8 mouse cellular contexts compared by ENCODE assay signal in the genomic region with DNA sequence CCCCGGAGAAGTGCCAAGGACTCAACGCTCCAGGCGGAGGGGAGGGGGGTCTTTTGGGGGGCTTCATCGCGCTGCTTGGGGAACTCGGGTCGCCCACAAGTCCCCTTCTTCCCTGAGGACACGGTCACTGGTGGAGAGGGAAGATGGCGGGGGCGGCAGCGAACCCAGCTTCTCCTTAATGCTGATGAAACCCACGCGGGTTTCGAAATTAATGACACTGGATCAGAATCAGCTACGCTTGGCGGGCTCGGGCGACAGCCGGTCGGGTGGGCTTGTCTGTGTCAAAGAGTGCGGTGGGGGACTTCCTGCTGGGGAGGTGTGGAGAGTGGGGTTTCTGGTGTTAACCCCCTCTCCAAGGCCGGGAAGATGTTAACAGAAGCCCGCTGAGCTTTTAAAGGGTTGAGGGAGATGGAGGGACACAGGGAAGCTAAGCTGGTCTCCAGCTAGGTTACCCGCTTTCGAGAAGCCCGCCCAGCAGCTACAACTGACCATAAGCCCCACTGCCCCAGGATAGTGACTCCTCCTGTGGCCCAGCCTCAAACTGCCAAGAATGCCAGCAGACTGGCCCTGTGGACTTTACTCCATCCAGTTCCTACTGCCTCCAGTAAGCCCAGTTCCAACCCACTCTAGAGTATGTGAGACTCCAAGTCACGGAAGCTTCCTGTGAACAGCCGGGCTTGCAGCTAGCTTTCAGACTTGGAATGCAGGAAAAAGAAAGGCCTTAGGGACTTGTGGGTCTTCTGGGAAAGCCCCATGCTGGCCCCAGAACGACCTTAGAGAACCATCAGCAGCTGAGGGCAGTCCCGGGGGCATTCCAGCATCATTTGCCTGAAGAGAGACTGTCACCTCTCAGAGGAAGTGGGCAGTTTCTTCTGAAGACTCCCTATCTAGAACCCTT.
A peak's percentile ranks its signal among the peaks of the same experiment; 100 is the strongest.
DNase-seq lines count a peak whose midpoint lies in the region; ATAC-seq and TF ChIP-seq lines count a peak whose summit lies in the region.

No protein-coding gene starts in this region.

- H3K4me3 ChIP-seq in left cerebral cortex, adult 2 months, result peak overlapping the region; percentile 51
- H3K4me3 ChIP-seq in heart, embryonic 15.5 days, result peak overlapping the region; percentile 54
- peak overlapping the region; percentile 41 for H3K4me3 ChIP-seq in midbrain, embryonic 16.5 days (ENCODE audit: low read depth, low read length)

- peaks cover 10% of the 10 kb centered on the region; the same call in 1 of the 2 replicates for H3K27me3 ChIP-seq in heart, embryonic 15.5 days
- no peaks in the 10 kb centered on the region for H3K27me3 ChIP-seq in midbrain, embryonic 16.5 days (ENCODE audit: control insufficient read depth, insufficient read depth, low read depth, low read length)

- peak overlapping the region; percentile 76 for H3K27ac ChIP-seq in left cerebral cortex, adult 2 months
- peak overlapping the region; percentile 85 for H3K27ac ChIP-seq in heart, embryonic 15.5 days
- peak overlapping the region; percentile 80 for H3K27ac ChIP-seq in midbrain, embryonic 16.5 days (ENCODE audit: low read length)

- H3K9ac ChIP-seq in heart, embryonic 15.5 days, result peak overlapping the region; percentile 63
- H3K9ac ChIP-seq in midbrain, embryonic 16.5 days (ENCODE audit: low read depth, low read length), result peak overlapping the region; percentile 78

- peak overlapping the region; percentile 66 for H3K4me2 ChIP-seq in heart, embryonic 15.5 days
- H3K4me2 ChIP-seq in midbrain, embryonic 16.5 days (ENCODE audit: low read length), result peak overlapping the region; percentile 70

- intact Hi-C loops in left cerebral cortex, adult 2 months (cut with DNase I), result loop anchor here (5.0 to 10.0 kb wide), 3 partner anchors 132 to 409 kb away; no protein-coding TSS in a partner anchor

- no peak for TF ChIP-seq CTCF in left cerebral cortex, adult 2 months (IDR thresholded peaks at IDR 0.05)

- no peak for ATAC-seq in heart, embryonic 15.5 days (replicated peaks; ENCODE audit: insufficient number of reproducible peaks, insufficient read depth, low FRiP score, low read depth)
- ATAC-seq in midbrain, embryonic 16.5 days, result peak; percentile 43; the same call in 1 of the 2 replicates

- H3K9me3 ChIP-seq in heart, embryonic 15.5 days (replicated peaks), result no peaks in the 10 kb centered on the region
- no peaks in the 10 kb centered on the region for H3K9me3 ChIP-seq in midbrain, embryonic 16.5 days (replicated peaks; ENCODE audit: control insufficient read depth, low read length, poor library complexity, severe bottlenecking)

- 16% methylated on average over 30 of the region's 30 CpGs for WGBS in heart, embryonic 15.5 days
- 20% methylated on average over 30 of the region's 30 CpGs for WGBS in midbrain, embryonic 16.5 days

- H3K36me3 ChIP-seq in heart, embryonic 15.5 days, result no peaks in the 10 kb centered on the region
- no peaks in the 10 kb centered on the region for H3K36me3 ChIP-seq in midbrain, embryonic 16.5 days (ENCODE audit: control insufficient read depth, insufficient read depth, low read length)

- peaks cover 23% of the 10 kb centered on the region for H3K4me1 ChIP-seq in heart, embryonic 15.5 days (replicated peaks)
- no peaks in the 10 kb centered on the region for H3K4me1 ChIP-seq in midbrain, embryonic 16.5 days (ENCODE audit: control insufficient read depth, insufficient read depth, low read length)

- DNase-seq in left cerebral cortex, adult 2 months (ENCODE audit: extremely low spot score in 1 of 2, low spot score in 2 of 2), result no peak
- no peak for DNase-seq in left cerebral cortex, adult 11 months (ENCODE audit: low spot score)
- peak; percentile 47 for DNase-seq in embryo, embryonic 10.5 days (ENCODE audit: low spot score)
- DNase-seq in kidney, postnatal 4 days, result peak; percentile 31 to 59
- peak; percentile 37 for DNase-seq in thymus, postnatal 4 days
- DNase-seq in right cerebral cortex, postnatal 25 days, result no peak

Comparison
In these comparisons a context has a peak if more than half of its experiments do, and no peak if none do; other contexts are left out.
1. DNase-seq: peak in embryo, embryonic 10.5 days (single experiment), kidney, postnatal 4 days (2 of 2) and thymus, postnatal 4 days (single experiment); none in left cerebral cortex, adult 2 months (0 of 2), left cerebral cortex, adult 11 months (single experiment) and right cerebral cortex, postnatal 25 days (single experiment).
2. Peak in every context shown above with its lines, with median percentiles within 50 percentile points of each other: H3K27ac ChIP-seq and H3K4me3 ChIP-seq.